Mouse (Mus musculus) lung, embryonic 15.5 days (tissue): Measurements from ENCODE around the gene Ogn. TPM values are rescaled to one million over a fixed set of nuclear protein-coding genes. Genes with fewer than 3 reads are reported as not detected.
A peak's percentile ranks its signal among the peaks of the same experiment; 100 is the strongest.

Source experiments
- ATAC-seq: fragments of 200-750 bp; cut with Nextera tagmentation; 2 replicates; pipeline ENCODE4 v1.8.0; 2017; ENCODE audit warnings: moderate number of reproducible peaks, borderline replicate concordance; ENCODE audit not compliant: low FRiP score, low TSS enrichment; ENCODE audit errors: extremely low read depth
- H3K27ac ChIP-seq: fragments of 300-500 bp; sonication (generic); 2 replicates; pipeline ENCODE4 v1.5.1; 2015; ENCODE audit warnings: moderate library complexity, mild to moderate bottlenecking, inconsistent platforms
- H3K27me3 ChIP-seq: fragments of 300-500 bp; sonication (generic); 2 replicates; pipeline ENCODE4 v1.6.1; 2015; ENCODE audit warnings: inconsistent platforms
- H3K36me3 ChIP-seq: fragments of 300-500 bp; sonication (generic); 2 replicates; pipeline ENCODE4 v1.6.1; 2015; ENCODE audit warnings: inconsistent platforms
- H3K4me1 ChIP-seq: fragments of 300-500 bp; sonication (generic); 2 replicates; pipeline ENCODE4 v1.6.1; 2015; ENCODE audit warnings: inconsistent platforms
- H3K4me2 ChIP-seq: fragments of 300-500 bp; sonication (generic); 2 replicates; pipeline ENCODE4 v1.6.1; 2015; ENCODE audit warnings: inconsistent platforms, mild to moderate bottlenecking, moderate library complexity
- H3K4me3 ChIP-seq: fragments of 300-500 bp; sonication (generic); 2 replicates; pipeline ENCODE4 v1.5.1; 2015; ENCODE audit warnings: mild to moderate bottlenecking, inconsistent platforms
- H3K9ac ChIP-seq: fragments of 300-500 bp; sonication (generic); 2 replicates; pipeline ENCODE4 v1.6.1; 2015; ENCODE audit warnings: inconsistent platforms
- H3K9me3 ChIP-seq: fragments of 300-500 bp; sonication (generic); 2 replicates; pipeline ENCODE4 v1.6.1; 2016; ENCODE audit warnings: inconsistent platforms
- WGBS: fragments of 180-500 bp; shearing (Covaris S2); methylation state at CpG from one replicate; pipeline ENCODE4 v1.1.7; 2015; 5-methylcytosine and 5-hydroxymethylcytosine counted together
- polyA plus RNA-seq: library from polyadenylated mRNA; unstranded; fragments of >200 nt; fragmentation: Nextera tagmentation; extraction: Ambion mirVana; gene quantifications from 2 replicates; pipeline ENCODE4 v1.2.1, GENCODE M21; 2015

The Ogn gene
- polyA plus RNA-seq, 1 experiment from 2014 or later, result 108 TPM

DNA sequence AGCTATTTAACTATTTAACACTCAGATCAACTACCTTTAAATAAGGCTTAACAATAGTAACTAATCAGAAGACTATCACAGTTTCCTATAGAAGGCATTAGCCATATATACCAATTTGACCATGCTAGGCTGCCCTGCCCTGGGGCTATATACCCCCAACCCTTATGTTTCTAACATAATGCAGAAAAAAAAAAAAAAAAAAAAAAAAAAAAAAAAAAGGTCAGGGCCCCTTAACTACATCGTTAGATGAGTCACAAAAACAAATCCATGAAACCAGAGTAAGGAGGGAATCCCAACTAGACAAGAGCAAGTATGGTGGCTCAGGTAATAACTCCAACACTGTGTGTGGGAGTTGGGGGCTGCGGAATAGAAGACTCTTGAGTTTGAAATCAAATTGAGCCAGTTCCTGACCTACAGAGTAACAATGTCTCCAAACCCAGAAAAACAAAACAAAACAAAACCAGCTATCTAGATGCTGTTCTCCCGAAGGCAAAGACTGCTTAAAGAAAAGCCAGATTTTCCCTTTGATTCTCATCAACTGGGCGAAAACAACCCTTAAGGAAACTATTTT is 44.0 kb downstream of the Ogn start:
- Histone ChIP-seq H3K4me1 (peaks cover 17% of the 10 kb centered on the region), H3K4me3 (peak overlapping the region; percentile 85), H3K9me3 (no peaks in the 10 kb centered on the region), H3K9ac (peak overlapping the region; percentile 60), H3K4me2 (peak overlapping the region; percentile 80), H3K27ac (no peak overlapping the region), H3K27me3 (no peaks in the 10 kb centered on the region), H3K36me3 (no peaks in the 10 kb centered on the region)
- no peak for ATAC-seq
- 2% methylated on average over 4 of the region's 4 CpGs for WGBS

GRCm38 (mm10) chr13:49652481-49653179 is 44.8 kb downstream of the Ogn start, which contains the start of the genes Cenpp and Nol8:
Gene Cenpp (minus strand): TSS chr13:49652785.
Gene Nol8 (plus strand): TSS chr13:49653078.
- WGBS, result under 1% methylated on average over 68 of the region's 68 CpGs

DNA sequence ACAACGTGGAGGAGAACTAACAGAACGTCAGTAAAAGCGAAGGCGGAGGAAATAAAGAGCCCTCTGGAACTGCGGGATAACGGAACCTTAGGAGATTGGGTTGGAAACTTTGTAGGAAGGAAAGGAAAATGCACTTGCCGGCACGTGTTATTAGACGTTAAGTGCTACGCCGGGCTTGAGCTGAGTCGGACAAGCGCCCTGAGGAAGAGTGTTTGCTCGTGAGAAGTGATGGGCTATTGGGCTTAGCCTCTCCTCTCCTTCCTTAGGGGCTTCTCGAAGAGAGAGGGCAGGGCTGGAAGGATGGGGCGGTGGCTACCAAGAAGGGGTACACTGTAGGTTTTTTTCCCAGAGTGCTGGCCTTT is 45.3 kb downstream of the Ogn start:
- H3K27ac ChIP-seq, result peak overlapping the region; percentile 60
- H3K4me3 ChIP-seq, result peak overlapping the region; percentile 85
- H3K9me3 ChIP-seq, result no peaks in the 10 kb centered on the region
- WGBS, result under 1% methylated on average over 16 of the region's 16 CpGs
- peak; percentile 80 for ATAC-seq
- peaks cover 17% of the 10 kb centered on the region for H3K4me1 ChIP-seq
- H3K27me3 ChIP-seq, result no peaks in the 10 kb centered on the region
- no peaks in the 10 kb centered on the region for H3K36me3 ChIP-seq
- peak overlapping the region; percentile 84 for H3K4me2 ChIP-seq
- H3K9ac ChIP-seq, result peak overlapping the region; percentile 51

More at GRCm38 (mm10) chr13:49652481-49653179, 44.8 kb downstream of the Ogn start, which contains the start of the genes Cenpp and Nol8:
- Histone ChIP-seq H3K36me3 (no peaks in the 10 kb centered on the region), H3K9ac (peak within 1 kb of the TSS; percentile 60), H3K27ac (peak within 1 kb of the TSS; percentile 60), H3K9me3 (no peaks in the 10 kb centered on the region), H3K27me3 (no peaks in the 10 kb centered on the region), H3K4me2 (peak within 1 kb of the TSS; percentile 84), H3K4me1 (peaks cover 17% of the 10 kb centered on the region), H3K4me3 (peak within 1 kb of the TSS; percentile 85)
- ATAC-seq, result peak; percentile 100

Other genes with a start within 250 kb of the Ogn start
- 15.1 and 15.2 TPM in 2 replicates for gene Ippk, start 186.8 kb upstream of the Ogn start, polyA plus RNA-seq
- gene Tes3-ps, start 114.7 kb upstream of the Ogn start, polyA plus RNA-seq, result 0.94 and 1.4 TPM in 2 replicates
- 1.3 and 1.6 TPM in 2 replicates for gene Ecm2, start 103.2 kb upstream of the Ogn start, polyA plus RNA-seq
- gene Aspn, start 63.6 kb upstream of the Ogn start, polyA plus RNA-seq, result 30.6 and 32.0 TPM in 2 replicates
- 0.92 and 1.1 TPM in 2 replicates for gene Omd, start 25.6 kb upstream of the Ogn start, polyA plus RNA-seq
- gene Cenpp, start 44.7 kb downstream of the Ogn start, polyA plus RNA-seq, result 32.0 and 36.2 TPM in 2 replicates
- gene Nol8, start 45.0 kb downstream of the Ogn start, polyA plus RNA-seq, result 12.5 and 14.2 TPM in 2 replicates
- gene Iars, start 74.1 kb downstream of the Ogn start, polyA plus RNA-seq, result 62.0 and 66.3 TPM in 2 replicates
- not detected in 2 replicates for gene Gm30302, start 191.0 kb downstream of the Ogn start, polyA plus RNA-seq